Mouse (Mus musculus): ENCODE results near the gene Ankrd33b. TPM values are rescaled to one million over a fixed set of nuclear protein-coding genes. Genes with fewer than 3 reads are reported as not detected.

Ankrd33b gene
- total RNA-seq, 2 experiments from 2014 or later = 58.7 to 59.4 TPM

DNA sequence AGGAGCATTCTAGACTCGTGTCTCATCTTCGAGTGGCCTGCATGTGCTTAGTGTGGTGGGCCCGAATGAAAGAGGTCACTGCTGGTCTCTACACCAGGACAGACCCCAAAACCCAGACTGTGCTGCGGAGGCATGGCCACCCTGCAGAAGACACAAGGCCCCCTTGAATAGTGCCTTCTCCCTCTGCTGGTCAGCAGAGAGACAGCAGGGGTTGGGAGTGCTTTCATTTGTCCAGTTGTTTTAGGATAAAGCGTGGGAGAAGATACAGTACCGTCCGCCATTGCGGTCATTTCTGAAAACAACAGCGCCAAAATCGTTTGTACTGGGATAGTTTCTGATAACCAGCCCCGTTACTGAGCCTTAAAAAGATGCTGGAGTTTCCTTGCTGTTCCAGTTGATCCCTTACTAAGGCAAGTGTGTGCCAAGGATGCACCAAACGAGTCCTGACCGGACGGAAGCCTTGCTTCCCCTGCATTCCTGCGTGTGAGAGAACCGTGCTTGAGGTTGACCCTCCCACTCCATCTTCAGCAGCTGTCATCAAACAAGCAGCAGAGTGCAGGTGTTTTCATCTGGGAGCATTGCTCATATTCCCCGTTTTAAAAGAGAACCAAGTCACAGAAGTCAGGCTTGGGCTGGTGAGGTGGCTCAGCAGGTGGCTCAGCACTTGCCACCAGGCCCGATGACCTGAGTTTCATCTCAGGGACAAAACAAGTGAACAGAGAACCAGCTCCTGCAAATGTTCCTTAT is 108.7 kb downstream of the Ankrd33b start:
- DNase-seq (ENCODE audit: low spot score in 2 of 2) = no peak
- Histone ChIP-seq H3K4me3 (no peak overlapping the region), H3K27ac (no peak overlapping the region)
- peak; percentile 69 for TF ChIP-seq CTCF (conservative IDR thresholded peaks at IDR 0.05)

DNA sequence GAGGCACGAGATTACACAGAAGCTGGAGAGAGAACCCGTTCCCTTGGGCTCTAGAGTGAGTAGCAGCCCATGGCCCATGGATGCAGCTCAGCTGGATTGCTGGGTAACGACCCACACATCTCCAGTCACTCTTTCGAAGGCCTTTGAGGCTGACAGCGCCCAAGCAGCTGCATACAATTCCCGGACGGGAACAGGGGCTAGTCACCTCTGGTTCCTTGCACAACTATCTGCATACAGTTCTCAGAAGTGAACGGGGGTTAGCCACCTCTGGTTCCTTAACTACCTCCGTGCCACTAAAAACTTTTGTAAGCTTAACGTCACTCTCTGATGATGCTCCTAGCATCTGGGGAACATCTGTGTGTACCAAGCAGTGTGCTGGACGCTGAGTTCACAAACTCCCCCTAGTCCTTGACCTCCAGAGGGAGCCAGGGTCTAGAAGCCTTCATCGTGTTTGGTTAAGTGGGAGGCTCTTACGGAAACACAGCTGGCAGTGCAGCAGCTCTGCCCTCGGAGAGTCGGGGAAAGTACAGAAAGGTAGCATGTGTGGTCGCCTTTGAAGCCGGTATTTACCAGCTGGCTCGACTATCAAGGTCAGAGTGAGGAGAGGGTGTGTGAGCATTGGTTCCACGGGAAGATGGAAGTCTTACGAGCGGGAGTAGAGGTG is 109.4 kb downstream of the Ankrd33b start:
- H3K4me3 ChIP-seq = no peak overlapping the region
- no peak for DNase-seq (ENCODE audit: low spot score in 2 of 2)
- H3K27ac ChIP-seq = no peak overlapping the region
- TF ChIP-seq CTCF (conservative IDR thresholded peaks at IDR 0.05) = no peak

DNA sequence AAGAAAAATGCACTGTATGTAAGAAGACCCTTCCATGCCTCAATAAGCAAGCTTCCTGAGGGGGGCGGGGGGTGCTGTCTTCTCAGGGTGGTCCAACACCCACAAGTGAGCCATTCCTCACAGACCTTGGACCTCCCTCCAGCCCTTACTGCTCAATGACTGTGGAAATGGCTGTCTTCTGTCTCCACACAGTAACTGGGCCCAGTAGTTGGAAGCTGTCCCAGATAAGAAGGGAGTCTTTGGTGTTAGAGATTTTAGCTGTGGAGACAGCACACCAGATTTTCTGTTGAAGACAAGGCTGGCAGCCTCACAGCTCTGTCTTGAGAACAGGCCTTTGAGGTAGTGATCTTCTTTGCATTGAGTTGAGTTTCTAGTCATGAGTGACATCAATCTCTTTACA is 110.2 kb downstream of the Ankrd33b start:
- no peak overlapping the region for H3K4me3 ChIP-seq
- no peak for DNase-seq (ENCODE audit: low spot score in 2 of 2)
- no peak for TF ChIP-seq CTCF (conservative IDR thresholded peaks at IDR 0.05)

DNA sequence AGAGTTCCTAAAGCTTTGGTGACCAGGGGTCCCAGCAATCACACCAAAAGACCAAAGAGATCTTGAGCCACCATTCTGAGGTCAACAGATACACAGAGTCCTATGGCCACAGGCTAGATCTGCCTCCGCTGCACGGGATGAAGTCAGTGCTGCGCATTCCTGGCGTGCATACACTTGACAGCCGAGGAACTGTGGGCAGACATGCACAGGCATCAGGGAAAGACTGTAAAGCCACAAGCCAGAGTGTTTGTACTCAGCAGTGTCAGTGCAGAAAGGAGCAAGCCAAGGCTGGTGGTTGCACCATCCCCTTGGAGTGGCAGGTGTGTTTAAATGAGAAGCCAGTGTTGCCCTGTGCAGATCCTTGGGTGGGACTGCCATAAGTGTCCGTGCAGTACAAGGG is 111.8 kb downstream of the Ankrd33b start:
- Histone ChIP-seq H3K27ac (peak overlapping the region; percentile 18; the same call in 1 of the 2 replicates), H3K4me3 (no peak overlapping the region)
- no peak for DNase-seq (ENCODE audit: low spot score in 2 of 2)
- no peak for TF ChIP-seq CTCF (conservative IDR thresholded peaks at IDR 0.05)

More for the DNA sequence above, 110.2 kb downstream of the Ankrd33b start:
- no peak overlapping the region for H3K27ac ChIP-seq

DNA sequence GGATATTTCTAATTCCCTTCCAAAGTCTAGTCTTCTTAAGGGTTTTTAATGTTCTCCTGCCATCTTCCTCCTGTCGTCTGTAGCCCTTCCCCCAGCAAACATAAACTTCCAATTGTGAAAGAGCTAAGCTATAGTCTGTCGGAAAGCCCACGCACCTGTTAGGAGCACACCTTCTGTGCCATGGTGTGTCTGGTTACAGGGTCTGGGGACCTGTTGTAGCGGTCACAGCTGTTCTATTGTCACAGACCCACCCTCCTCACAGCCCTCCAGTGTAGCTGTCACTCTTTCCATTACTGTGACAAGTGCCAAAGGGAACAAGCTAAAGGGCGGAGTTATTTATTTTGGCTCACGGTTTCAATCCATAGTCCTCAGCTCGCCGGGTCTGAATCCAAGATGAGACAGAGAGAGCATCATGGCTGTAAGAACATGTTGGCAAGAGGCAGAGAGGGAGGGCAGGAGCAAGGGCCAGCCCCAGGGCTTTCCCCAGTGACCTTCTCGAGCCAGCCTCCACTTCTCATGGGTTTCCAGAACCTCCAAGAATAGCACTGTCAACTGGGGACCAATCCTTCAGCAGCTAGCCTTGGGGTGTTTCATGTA is 112.5 kb downstream of the Ankrd33b start:
- no peak overlapping the region for H3K4me3 ChIP-seq
- no peak for DNase-seq (ENCODE audit: low spot score in 2 of 2)
- H3K27ac ChIP-seq = peak overlapping the region; percentile 46; the same call in 1 of the 2 replicates
- TF ChIP-seq CTCF (conservative IDR thresholded peaks at IDR 0.05) = no peak

DNA sequence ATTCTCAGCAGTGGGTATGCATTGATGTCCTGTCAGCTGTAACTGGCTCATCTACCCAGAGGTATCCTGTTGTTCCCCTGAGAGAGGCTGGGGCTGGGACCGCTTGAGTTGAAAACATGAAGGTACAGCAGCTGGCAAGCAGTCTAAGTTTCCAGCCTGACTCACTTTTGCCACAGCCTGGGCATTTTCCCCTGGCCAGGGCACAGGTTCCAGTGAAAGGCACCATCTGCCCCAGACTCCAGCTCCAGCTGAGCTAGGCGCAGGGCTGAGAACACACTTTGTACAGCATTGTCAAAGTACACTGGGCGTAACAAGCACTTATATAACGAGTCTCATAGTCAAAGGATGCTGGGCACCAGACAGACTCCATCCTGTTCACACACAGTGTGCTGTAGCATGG is 113.6 kb downstream of the Ankrd33b start:
- no peak for DNase-seq (ENCODE audit: low spot score in 2 of 2)
- Histone ChIP-seq H3K4me3 (no peak overlapping the region), H3K27ac (no peak overlapping the region)
- TF ChIP-seq CTCF (conservative IDR thresholded peaks at IDR 0.05) = no peak

GRCm38 (mm10) chr15:31253380-31253779 is 114.1 kb downstream of the Ankrd33b start:
- DNase-seq (ENCODE audit: low spot score in 2 of 2) = no peak
- no peak overlapping the region for H3K4me3 ChIP-seq
- TF ChIP-seq CTCF (conservative IDR thresholded peaks at IDR 0.05) = no peak
- no peak overlapping the region for H3K27ac ChIP-seq

GRCm38 (mm10) chr15:31252590-31253311 is 114.8 kb downstream of the Ankrd33b start:
- Histone ChIP-seq H3K27ac (no peak overlapping the region), H3K4me3 (no peak overlapping the region)
- no peak for TF ChIP-seq CTCF (conservative IDR thresholded peaks at IDR 0.05)
- no peak for DNase-seq (ENCODE audit: low spot score in 2 of 2)

DNA sequence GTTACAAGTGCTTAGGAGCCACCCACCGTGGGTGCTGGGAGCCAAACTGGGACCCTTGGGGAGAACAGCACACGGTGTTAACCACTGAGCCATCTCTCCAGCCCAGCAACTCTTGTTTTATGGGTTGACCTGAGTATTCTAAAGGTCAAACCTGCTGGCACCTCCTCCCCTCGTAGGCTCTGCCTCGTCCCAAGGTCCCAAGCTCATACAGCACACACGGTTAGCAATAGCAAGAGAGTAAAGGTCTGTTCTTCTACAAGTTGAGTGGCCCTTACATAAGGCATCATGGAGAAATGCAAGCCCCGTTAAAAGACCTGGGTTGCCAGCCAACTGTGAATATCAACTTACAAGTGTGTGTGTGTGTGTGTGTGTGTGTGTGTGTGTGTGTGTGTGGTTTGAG is 116.3 kb downstream of the Ankrd33b start:
- TF ChIP-seq CTCF (conservative IDR thresholded peaks at IDR 0.05) = no peak
- Histone ChIP-seq H3K4me3 (no peak overlapping the region), H3K27ac (no peak overlapping the region)
- no peak for DNase-seq (ENCODE audit: low spot score in 2 of 2)

- Histone ChIP-seq H3K27ac (no peak overlapping the region), H3K4me3 (no peak overlapping the region)
- DNase-seq (ENCODE audit: low spot score in 2 of 2) = no peak
- no peak for TF ChIP-seq CTCF (conservative IDR thresholded peaks at IDR 0.05)
Observed at GRCm38 (mm10) chr15:31250676-31251075, 116.8 kb downstream of the Ankrd33b start.

DNA sequence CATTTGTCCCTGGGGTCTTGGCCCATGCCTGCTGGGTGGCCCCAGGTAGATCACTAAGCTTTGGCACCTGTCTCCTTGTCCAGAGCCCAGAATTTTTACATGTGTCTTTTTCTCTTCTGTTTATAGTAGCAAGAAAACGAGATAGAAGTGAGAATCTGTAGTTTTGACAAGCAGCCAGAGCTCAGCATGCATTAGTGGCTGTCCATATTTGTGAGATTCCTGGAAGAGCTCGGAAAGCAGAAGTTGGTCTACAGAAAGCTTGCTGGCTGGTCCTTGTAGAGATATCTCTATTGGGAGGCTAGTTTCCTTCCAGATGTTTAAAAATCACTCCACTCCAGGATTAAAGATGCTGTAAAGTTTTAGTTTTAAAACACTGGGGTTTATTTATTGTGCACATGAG is 117.5 kb downstream of the Ankrd33b start:
- Histone ChIP-seq H3K4me3 (no peak overlapping the region), H3K27ac (no peak overlapping the region)
- TF ChIP-seq CTCF (conservative IDR thresholded peaks at IDR 0.05) = no peak
- no peak for DNase-seq (ENCODE audit: low spot score in 2 of 2)

DNA sequence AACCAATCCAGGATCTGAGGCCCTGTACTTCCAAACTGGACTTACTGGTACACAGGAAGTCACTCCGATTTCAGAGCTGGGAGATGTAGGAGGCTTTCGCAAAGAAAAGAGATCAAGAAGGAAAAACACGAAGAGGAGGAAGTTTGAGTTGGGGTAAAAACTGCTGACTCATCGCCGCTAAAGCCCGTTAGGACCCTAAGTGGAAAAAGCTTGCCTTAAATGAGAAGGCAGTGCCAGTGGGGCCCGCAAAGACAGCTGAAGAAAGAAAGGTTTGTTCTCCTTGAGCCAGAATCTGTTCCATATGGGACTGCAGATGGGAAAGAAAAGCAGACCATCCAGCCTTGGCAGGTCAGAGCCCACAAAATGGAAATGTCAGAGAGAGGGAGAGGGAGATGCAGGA is 118.6 kb downstream of the Ankrd33b start:
- no peak overlapping the region for H3K4me3 ChIP-seq
- no peak for TF ChIP-seq CTCF (conservative IDR thresholded peaks at IDR 0.05)
- H3K27ac ChIP-seq = no peak overlapping the region
- DNase-seq (ENCODE audit: low spot score in 2 of 2) = no peak

DNA sequence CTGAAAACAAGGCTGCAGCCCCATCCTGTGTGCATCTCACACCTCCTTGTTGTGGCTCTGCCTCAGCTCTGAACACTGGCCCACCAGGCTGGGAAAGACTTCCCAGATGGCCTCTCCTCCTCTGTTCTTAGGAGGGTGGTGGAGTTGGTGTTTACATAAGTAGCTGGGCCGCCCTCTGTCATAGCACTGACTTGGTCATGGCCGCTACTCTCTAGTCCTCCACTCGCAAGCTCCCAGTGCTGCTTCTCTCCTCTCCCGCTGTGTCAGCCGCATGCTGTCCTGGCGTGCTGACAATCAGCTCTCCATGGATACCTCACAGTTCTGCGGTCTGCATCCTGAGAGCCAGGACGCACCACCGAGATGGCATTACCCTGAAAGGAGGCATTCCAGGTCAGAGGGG is 120.5 kb downstream of the Ankrd33b start:
- peak in 1 of 2 experiments; percentile 38 for DNase-seq (ENCODE audit: low spot score in 2 of 2)
- Histone ChIP-seq H3K27ac (peak overlapping the region; percentile 53), H3K4me3 (no peak overlapping the region)
- TF ChIP-seq CTCF (conservative IDR thresholded peaks at IDR 0.05) = no peak
